Mouse (Mus musculus): ENCODE results near the gene Tufm.

GRCm38 (mm10) chr7:126497966-126498365 is 10.8 kb downstream of the Tufm start:
- TF ChIP-seq EP300 (optimal IDR thresholded peaks at IDR 0.05) (no peak), CTCF (IDR thresholded peaks at IDR 0.05; ENCODE audit: low read depth) (no peak)

Data from stomach, postnatal 0 days (tissue).